Mouse (Mus musculus) adrenal gland, postnatal 4 days (tissue): Measurements from ENCODE around the gene Tmem184b. TPM values are rescaled to one million over a fixed set of nuclear protein-coding genes. Genes with fewer than 3 reads are reported as not detected.

Source experiments
- DNase-seq, 2 experiments: peaks; one replicate each; pipeline ENCODE4 v3.0.0; 2021 to 2022; ENCODE audit warnings: low spot score in 2 of 2, mixed read lengths in 2 of 2
- total RNA-seq, 2 experiments: library from RNA; stranded (reverse); gene quantifications; 2 replicates each; pipeline ENCODE4 v1.2.3; 2021

Gene Tmem184b
- total RNA-seq, 2 experiments from 2014 or later: 45.7 to 47.4 TPM

- no peak for DNase-seq
Observed at GRCm38 (mm10) chr15:79400134-79400974, 3.0 kb downstream of the Tmem184b start.

GRCm38 (mm10) chr15:79399231-79400052 lies 3.9 kb downstream of the Tmem184b start:
- DNase-seq: no peak

GRCm38 (mm10) chr15:79396736-79397135 lies 6.6 kb downstream of the Tmem184b start:
- DNase-seq: no peak

GRCm38 (mm10) chr15:79395281-79395680 lies 8.1 kb downstream of the Tmem184b start:
- no peak for DNase-seq

- no peak for DNase-seq
Observed at GRCm38 (mm10) chr15:79394842-79395241, 8.5 kb downstream of the Tmem184b start.

GRCm38 (mm10) chr15:79393101-79393500 lies 10.3 kb downstream of the Tmem184b start:
- no peak for DNase-seq

- DNase-seq: no peak
Observed at GRCm38 (mm10) chr15:79392527-79392926, 10.8 kb downstream of the Tmem184b start.

GRCm38 (mm10) chr15:79391447-79392093 lies 11.8 kb downstream of the Tmem184b start:
- peak in 1 of 2 experiments; percentile 26 for DNase-seq

GRCm38 (mm10) chr15:79390434-79390833 lies 12.9 kb downstream of the Tmem184b start:
- DNase-seq: peak in 1 of 2 experiments; percentile 43

- DNase-seq: no peak
Observed at GRCm38 (mm10) chr15:79388171-79388570, 15.2 kb downstream of the Tmem184b start.

- DNase-seq: no peak
Observed at GRCm38 (mm10) chr15:79387611-79388010, 15.8 kb downstream of the Tmem184b start.

- no peak for DNase-seq
Observed at GRCm38 (mm10) chr15:79387081-79387480, 16.3 kb downstream of the Tmem184b start.

GRCm38 (mm10) chr15:79381644-79382043 lies 21.7 kb downstream of the Tmem184b start:
- no peak for DNase-seq

- DNase-seq: peak; percentile 34 to 51
Observed at GRCm38 (mm10) chr15:79380468-79381444, 22.6 kb downstream of the Tmem184b start.

GRCm38 (mm10) chr15:79379658-79380057 lies 23.7 kb downstream of the Tmem184b start:
- DNase-seq: no peak

GRCm38 (mm10) chr15:79378608-79379007 lies 24.8 kb downstream of the Tmem184b start:
- DNase-seq: no peak

GRCm38 (mm10) chr15:79377681-79378080 lies 25.7 kb downstream of the Tmem184b start:
- DNase-seq: no peak

- DNase-seq: no peak
Observed at GRCm38 (mm10) chr15:79374760-79375159, 28.6 kb downstream of the Tmem184b start.

- no peak for DNase-seq
Observed at GRCm38 (mm10) chr15:79370281-79370843, 33.0 kb downstream of the Tmem184b start.
